In genomic region chr5:105792853-105793547, GRCm38 (mm10) we compare ENCODE assay signal across 8 mouse cellular contexts.
DNase-seq lines count a peak whose midpoint lies in the region; ATAC-seq and TF ChIP-seq lines count a peak whose summit lies in the region.

No protein-coding gene starts in this region.

- no peak overlapping the region for H3K4me2 ChIP-seq in embryonic facial prominence, embryonic 11.5 days (ENCODE audit: low read depth, low read length)
- H3K4me2 ChIP-seq in heart, embryonic 14.5 days (ENCODE audit: low read length) = peak overlapping the region; percentile 61
- peak overlapping the region; percentile 47 for H3K4me2 ChIP-seq in kidney, postnatal 0 days (ENCODE audit: low read length)

- peak; percentile 54 for ATAC-seq in embryonic facial prominence, embryonic 11.5 days (replicated peaks; ENCODE audit: insufficient number of reproducible peaks, low FRiP score, low TSS enrichment, low read depth)
- ATAC-seq in heart, embryonic 14.5 days (ENCODE audit: insufficient number of reproducible peaks, insufficient read depth, low FRiP score, low read depth) = peak; percentile 93
- ATAC-seq in kidney, postnatal 0 days (replicated peaks; ENCODE audit: low FRiP score, low read depth) = peak; percentile 89
- no peak for ATAC-seq in erythroid progenitor cell, adult 5-6 weeks (replicated peaks; ENCODE audit: low FRiP score, poor library complexity, severe bottlenecking)

- H3K9ac ChIP-seq in embryonic facial prominence, embryonic 11.5 days (replicated peaks; ENCODE audit: low read length) = no peak overlapping the region
- H3K9ac ChIP-seq in heart, embryonic 14.5 days (ENCODE audit: low read length) = no peak overlapping the region
- H3K9ac ChIP-seq in kidney, postnatal 0 days (ENCODE audit: low read depth, low read length) = peak overlapping the region; percentile 38; the same call in 1 of the 2 replicates

- H3K36me3 ChIP-seq in embryonic facial prominence, embryonic 11.5 days (replicated peaks; ENCODE audit: control insufficient read depth, insufficient read depth, low read depth, low read length) = no peaks in the 10 kb centered on the region
- no peaks in the 10 kb centered on the region for H3K36me3 ChIP-seq in heart, embryonic 14.5 days (ENCODE audit: control insufficient read depth, insufficient read depth, low read length)
- H3K36me3 ChIP-seq in kidney, postnatal 0 days (ENCODE audit: insufficient read depth, low read length) = no peaks in the 10 kb centered on the region

- H3K27ac ChIP-seq in embryonic facial prominence, embryonic 11.5 days (replicated peaks; ENCODE audit: low read depth, low read length) = peak overlapping the region; percentile 59
- H3K27ac ChIP-seq in heart, embryonic 14.5 days (replicated peaks in 1 of 2; ENCODE audit: control insufficient read depth in 1 of 2, insufficient read depth in 1 of 2, low read depth in 2 of 2, low read length in 2 of 2) = peak overlapping the region in 1 of 2 experiments; percentile 78; a peak in 3 of 4 replicates
- H3K27ac ChIP-seq in kidney, postnatal 0 days = peak overlapping the region; percentile 93

- no peaks in the 10 kb centered on the region for H3K9me3 ChIP-seq in embryonic facial prominence, embryonic 11.5 days (replicated peaks; ENCODE audit: control insufficient read depth, low read length)
- no peaks in the 10 kb centered on the region for H3K9me3 ChIP-seq in heart, embryonic 14.5 days (ENCODE audit: control insufficient read depth, low read length)
- H3K9me3 ChIP-seq in kidney, postnatal 0 days (replicated peaks; ENCODE audit: low read length) = no peaks in the 10 kb centered on the region

- peaks cover 10% of the 10 kb centered on the region for H3K4me1 ChIP-seq in embryonic facial prominence, embryonic 11.5 days (ENCODE audit: control insufficient read depth, insufficient read depth, low read length)
- H3K4me1 ChIP-seq in heart, embryonic 14.5 days (ENCODE audit: control insufficient read depth in 2 of 2, insufficient read depth in 2 of 2, low read length in 2 of 2) = peaks cover 20 to 37% of the 10 kb centered on the region in 2 experiments
- peaks cover 57% of the 10 kb centered on the region for H3K4me1 ChIP-seq in kidney, postnatal 0 days (replicated peaks; ENCODE audit: insufficient read depth, low read length)

- no peaks in the 10 kb centered on the region for H3K27me3 ChIP-seq in embryonic facial prominence, embryonic 11.5 days (ENCODE audit: control insufficient read depth, insufficient read depth, low read length)
- peaks cover 10% of the 10 kb centered on the region for H3K27me3 ChIP-seq in heart, embryonic 14.5 days (ENCODE audit: control insufficient read depth, insufficient read depth, low read length)
- no peaks in the 10 kb centered on the region for H3K27me3 ChIP-seq in kidney, postnatal 0 days (ENCODE audit: insufficient read depth, low read length)

- TF ChIP-seq CTCF in kidney, postnatal 0 days (IDR thresholded peaks at IDR 0.05; ENCODE audit: low read depth) = no peak

- DNase-seq in ovary, adult 18-20 months (ENCODE audit: low spot score) = peak; percentile 37
- no peak for DNase-seq in ovary, postnatal 10 days (ENCODE audit: low spot score)
- peak; percentile 38 for DNase-seq in embryonic facial prominence, embryonic 11.5 days (ENCODE audit: low spot score)
- peak; percentile 78 for DNase-seq in kidney, postnatal 0 days (ENCODE audit: low spot score)
- peak; percentile 41 for DNase-seq in mesoderm, embryonic 11.5 days (ENCODE audit: low read depth, low spot score)
- no peak for DNase-seq in natural killer cell, adult 2 months (ENCODE audit: low spot score in 2 of 2)

- H3K4me3 ChIP-seq in embryonic facial prominence, embryonic 11.5 days (ENCODE audit: low read depth, low read length) = no peak overlapping the region
- H3K4me3 ChIP-seq in heart, embryonic 14.5 days (ENCODE audit: control insufficient read depth in 1 of 2, insufficient read depth in 1 of 2, low read depth in 1 of 2, low read length in 2 of 2) = peak overlapping the region in 1 of 2 experiments; percentile 10; a peak in 3 of 4 replicates
- H3K4me3 ChIP-seq in kidney, postnatal 0 days (replicated peaks; ENCODE audit: low read depth, low read length) = no peak overlapping the region; the same call in 1 of the 2 replicates

- WGBS in embryonic facial prominence, embryonic 11.5 days = 31% methylated on average over 13 of the region's 13 CpGs
- 10% methylated on average over 13 of the region's 13 CpGs for WGBS in heart, embryonic 14.5 days
- 31% methylated on average over 13 of the region's 13 CpGs for WGBS in kidney, postnatal 0 days

Comparison
In these comparisons a context has a peak if more than half of its experiments do, and no peak if none do; other contexts are left out.
1. DNase-seq: peak in ovary, adult 18-20 months (single experiment), embryonic facial prominence, embryonic 11.5 days (single experiment), kidney, postnatal 0 days (single experiment) and mesoderm, embryonic 11.5 days (single experiment); none in ovary, postnatal 10 days (single experiment) and natural killer cell, adult 2 months (0 of 2).